ENCODE assay signal across 8 mouse cellular contexts in genomic region chr2:167417694-167418093, GRCm38 (mm10). TPM values are rescaled to one million over a fixed set of nuclear protein-coding genes. Genes with fewer than 3 reads are reported as not detected.
DNase-seq lines count a peak whose midpoint lies in the region; ATAC-seq and TF ChIP-seq lines count a peak whose summit lies in the region.

No protein-coding gene starts in this region.

- DNase-seq in left cerebral cortex, adult 18-20 months (ENCODE audit: low spot score in 2 of 2): peak; percentile 69 to 76
- no peak for DNase-seq in left cerebral cortex, adult 11 months (ENCODE audit: low spot score)
- DNase-seq in adipocyte (ENCODE audit: low spot score): peak; percentile 81
- peak; percentile 76 for DNase-seq in embryo, embryonic 11 days
- DNase-seq in induced T-regulatory cell, adult 2 months (ENCODE audit: low read depth): peak; percentile 77
- peak; percentile 75 for DNase-seq in lung, adult 2 months
- peak; percentile 43 for DNase-seq in spleen, adult 12 weeks (ENCODE audit: low spot score)

- no peak for TF ChIP-seq POLR2A in lung, adult 2 months (IDR thresholded peaks at IDR 0.05; ENCODE audit: borderline replicate concordance, extremely low read depth, low read depth, low read length)

- WGBS in lung, adult 2 months: 24% methylated on average over 4 of the region's 4 CpGs

- ATAC-seq in erythroblast, adult 5-6 weeks (replicated peaks; ENCODE audit: low FRiP score, poor library complexity, severe bottlenecking): no peak

- H3K4me1 ChIP-seq in lung, adult 2 months (ENCODE audit: control insufficient read depth, insufficient read depth, low read length): peaks cover 8% of the 10 kb centered on the region

- peak; percentile 82 for TF ChIP-seq CTCF in lung, adult 2 months (IDR thresholded peaks at IDR 0.05; ENCODE audit: insufficient read depth, low read length)

- no peak overlapping the region for H3K4me3 ChIP-seq in lung, adult 2 months (replicated peaks; ENCODE audit: extremely low read depth, low read depth, low read length)

RNA-seq across cellular contexts. Expression of gene Slc9a8, which starts 3.8 kb away (rescaled TPM):
- 10 to 100 TPM; 26.2 to 32.4 TPM for total RNA-seq in left cerebral cortex, adult 18-20 months (2021)
- 32.0 and 41.7 TPM in 2 replicates for polyA plus RNA-seq in lung, adult 2 months (2012; rRNA removed)
- total RNA-seq in erythroblast, adult 5-6 weeks (2015; ENCODE audit: low replicate concordance): 123 and 129 TPM in 2 replicates
- 111 and 194 TPM in 2 replicates for total RNA-seq in erythroblast, adult 5-6 weeks (2017; ENCODE audit: low replicate concordance)
